11 mouse cellular contexts compared by ENCODE assay signal in the genomic region with DNA sequence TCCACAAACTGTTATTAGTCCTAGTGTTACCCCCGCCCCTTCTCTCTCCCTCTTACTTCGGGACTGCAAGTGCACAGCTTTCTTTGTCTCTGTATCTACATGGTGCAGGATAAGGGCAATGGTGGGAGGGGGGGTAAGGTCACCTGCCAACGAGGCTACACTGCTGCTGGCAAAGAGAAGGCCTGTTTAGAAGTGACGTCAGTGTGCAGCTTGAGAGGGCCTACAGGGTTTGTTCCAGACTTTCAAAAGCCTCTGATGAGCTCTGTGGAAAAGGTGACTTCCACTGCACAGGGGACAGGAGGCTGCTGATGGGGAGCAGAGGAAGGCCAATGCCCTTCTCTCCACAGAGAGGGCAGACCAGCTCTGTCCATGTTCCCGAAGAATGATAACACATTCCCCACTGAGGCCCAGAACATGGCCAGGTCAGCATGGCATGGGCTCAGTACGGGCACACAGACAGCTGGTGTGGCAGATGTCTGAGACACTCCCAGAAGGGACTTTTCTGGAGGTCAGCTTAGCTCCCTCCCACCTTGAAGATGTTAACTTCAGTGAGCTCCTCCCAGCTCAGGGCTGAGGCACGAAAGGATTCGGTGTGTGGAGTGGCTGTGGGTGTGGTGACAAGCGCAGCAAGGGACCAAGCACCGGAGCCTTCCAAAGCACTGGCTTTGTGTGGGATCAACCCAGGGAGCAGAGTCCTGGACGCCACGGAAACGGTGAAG. TPM values are rescaled to one million over a fixed set of nuclear protein-coding genes. Genes with fewer than 3 reads are reported as not detected.
A peak's percentile ranks its signal among the peaks of the same experiment; 100 is the strongest.
DNase-seq lines count a peak whose midpoint lies in the region; ATAC-seq and TF ChIP-seq lines count a peak whose summit lies in the region.
"Had no signal": no experiment of that assay in that cellular context is flagged by ENCODE, and none has a peak within 500 bp of the region (broad histone marks: within the 10 kb centered on the region; RNA-seq: fewer than 3 reads in every experiment).

No protein-coding gene starts in this region.

- H3K9me3 ChIP-seq in embryonic facial prominence, embryonic 14.5 days (ENCODE audit: control insufficient read depth, low read length): no peaks in the 10 kb centered on the region
- H3K9me3 ChIP-seq in heart, postnatal 0 days (replicated peaks; ENCODE audit: control insufficient read depth, low read length): no peaks in the 10 kb centered on the region
- H3K9me3 ChIP-seq in midbrain, embryonic 14.5 days (ENCODE audit: control insufficient read depth, low read length): no peaks in the 10 kb centered on the region

- ATAC-seq in embryonic facial prominence, embryonic 14.5 days (ENCODE audit: low read depth): no peak
- ATAC-seq in heart, postnatal 0 days (ENCODE audit: insufficient read depth, low read depth): peak; percentile 22
- no peak for ATAC-seq in midbrain, embryonic 14.5 days (ENCODE audit: low FRiP score, low TSS enrichment)
- ATAC-seq: lung, postnatal 0 days had no signal

- no peak overlapping the region for H3K9ac ChIP-seq in embryonic facial prominence, embryonic 14.5 days (ENCODE audit: low read depth, low read length)
- peak overlapping the region; percentile 15; the same call in 1 of the 2 replicates for H3K9ac ChIP-seq in heart, postnatal 0 days (replicated peaks; ENCODE audit: low read depth, low read length)
- no peak overlapping the region for H3K9ac ChIP-seq in midbrain, embryonic 14.5 days (replicated peaks; ENCODE audit: low read length)

- WGBS in embryonic facial prominence, embryonic 14.5 days: 63% methylated on average over 13 of the region's 13 CpGs
- WGBS in heart, postnatal 0 days: 41% methylated on average over 13 of the region's 13 CpGs
- WGBS in midbrain, embryonic 14.5 days: 25% methylated on average over 13 of the region's 13 CpGs

- no peak overlapping the region for H3K4me3 ChIP-seq in embryonic facial prominence, embryonic 14.5 days (ENCODE audit: low read depth, low read length)
- H3K4me3 ChIP-seq in heart, postnatal 0 days (ENCODE audit: low read depth, low read length): no peak overlapping the region
- no peak overlapping the region for H3K4me3 ChIP-seq in midbrain, embryonic 14.5 days (replicated peaks; ENCODE audit: low read depth, low read length)

- peaks cover 49% of the 10 kb centered on the region for H3K4me1 ChIP-seq in embryonic facial prominence, embryonic 14.5 days (ENCODE audit: control insufficient read depth, insufficient read depth, low read length)
- H3K4me1 ChIP-seq in heart, postnatal 0 days (ENCODE audit: control insufficient read depth, insufficient read depth): peaks cover 71% of the 10 kb centered on the region
- H3K4me1 ChIP-seq in midbrain, embryonic 14.5 days (ENCODE audit: control insufficient read depth, insufficient read depth, low read length): peaks cover 58% of the 10 kb centered on the region

- no peaks in the 10 kb centered on the region for H3K27me3 ChIP-seq in embryonic facial prominence, embryonic 14.5 days (replicated peaks; ENCODE audit: control insufficient read depth, insufficient read depth, low read length)
- no peaks in the 10 kb centered on the region for H3K27me3 ChIP-seq in heart, postnatal 0 days (ENCODE audit: control insufficient read depth, insufficient read depth, low read length)
- no peaks in the 10 kb centered on the region for H3K27me3 ChIP-seq in midbrain, embryonic 14.5 days (ENCODE audit: control insufficient read depth, insufficient read depth, low read length)

- TF ChIP-seq EP300 in heart, postnatal 0 days (IDR thresholded peaks at IDR 0.05; ENCODE audit: low read depth): no peak

- H3K27ac ChIP-seq in embryonic facial prominence, embryonic 14.5 days (replicated peaks; ENCODE audit: low read depth, low read length): no peak overlapping the region
- peak overlapping the region; percentile 94 for H3K27ac ChIP-seq in heart, postnatal 0 days (ENCODE audit: low read depth)
- H3K27ac ChIP-seq in midbrain, embryonic 14.5 days (replicated peaks; ENCODE audit: low read depth, low read length): peak overlapping the region; percentile 0; the same call in 1 of the 2 replicates

- no peak for TF ChIP-seq CTCF in heart, postnatal 0 days (IDR thresholded peaks at IDR 0.05; ENCODE audit: low read depth)

- peak; percentile 38 for DNase-seq in kidney, adult 11 months
- no peak for DNase-seq in kidney, adult 9 months
- peak; percentile 3 for DNase-seq in embryonic facial prominence, embryonic 14.5 days (ENCODE audit: low spot score)
- peak; percentile 75 for DNase-seq in heart, postnatal 0 days (ENCODE audit: low spot score)
- peak; percentile 33 for DNase-seq in midbrain, embryonic 14.5 days
- DNase-seq in thymus, postnatal 36 days: no peak
- no peak for DNase-seq in cerebellum, adult 11 months
- DNase-seq in ovary, postnatal 36 days (ENCODE audit: low spot score): no peak
- DNase-seq: adrenal gland, adult 2 months; gastrocnemius, postnatal 36 days had no signal

- H3K36me3 ChIP-seq in embryonic facial prominence, embryonic 14.5 days (ENCODE audit: control insufficient read depth, insufficient read depth, low read length): peaks cover 11% of the 10 kb centered on the region; the same call in 1 of the 2 replicates
- H3K36me3 ChIP-seq in heart, postnatal 0 days (replicated peaks; ENCODE audit: control insufficient read depth, insufficient read depth, low read length): peaks cover 26% of the 10 kb centered on the region
- no peaks in the 10 kb centered on the region for H3K36me3 ChIP-seq in midbrain, embryonic 14.5 days (ENCODE audit: control insufficient read depth, insufficient read depth, low read length)

- no peak overlapping the region for H3K4me2 ChIP-seq in embryonic facial prominence, embryonic 14.5 days (ENCODE audit: low read depth, low read length)
- no peak overlapping the region for H3K4me2 ChIP-seq in heart, postnatal 0 days (ENCODE audit: low read depth, low read length)
- no peak overlapping the region for H3K4me2 ChIP-seq in midbrain, embryonic 14.5 days (ENCODE audit: low read length)

RNA-seq across cellular contexts. Expression of a gene that starts 7.8 kb away (rescaled TPM):
- polyA plus RNA-seq in embryonic facial prominence, embryonic 14.5 days (2014; fragmentation: Nextera tagmentation; extraction: Ambion mirVana): 4.6 and 4.8 TPM in 2 replicates
- total RNA-seq in heart, postnatal 0 days (2014; rRNA removed; ENCODE audit: low replicate concordance): 45.1 and 82.1 TPM in 2 replicates
- polyA plus RNA-seq in heart, postnatal 0 days (2015; fragmentation: Nextera tagmentation; extraction: Ambion mirVana): 9.5 and 9.7 TPM in 2 replicates
- 3.4 and 3.5 TPM in 2 replicates for polyA plus RNA-seq in midbrain, embryonic 14.5 days (2014; fragmentation: Nextera tagmentation; extraction: Ambion mirVana)

Comparison
In these comparisons a context has a peak if more than half of its experiments do, and no peak if none do; other contexts are left out.
1. DNase-seq: peak in kidney, adult 11 months (single experiment), embryonic facial prominence, embryonic 14.5 days (single experiment), heart, postnatal 0 days (single experiment) and midbrain, embryonic 14.5 days (single experiment); none in kidney, adult 9 months (single experiment), thymus, postnatal 36 days (0 of 2), cerebellum, adult 11 months (single experiment) and ovary, postnatal 36 days (single experiment).